Comparison of ENCODE assay signal across 25 mouse cellular contexts in the genomic region with DNA sequence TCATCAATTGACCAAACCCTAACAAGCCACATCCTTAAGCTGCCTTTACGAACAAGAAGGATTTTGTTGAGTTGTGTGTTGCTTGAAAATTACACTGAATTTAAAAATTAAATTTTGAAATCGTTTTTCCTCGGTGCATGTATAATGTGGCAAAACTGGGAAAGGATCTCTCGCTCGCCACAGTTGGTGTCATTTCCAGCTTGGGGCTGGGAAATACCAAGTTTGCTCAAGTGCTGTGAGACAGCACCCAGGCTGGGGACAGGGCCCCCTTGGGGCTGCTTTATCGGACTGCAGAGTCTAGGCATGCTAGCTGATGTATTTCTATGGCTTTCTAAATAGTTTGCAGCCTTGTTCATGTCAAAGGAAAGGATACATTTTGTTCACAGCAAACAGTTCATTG. TPM values are rescaled to one million over a fixed set of nuclear protein-coding genes. Genes with fewer than 3 reads are reported as not detected.
"Had no signal": no experiment of that assay in that cellular context is flagged by ENCODE, and none has a peak within 500 bp of the region (broad histone marks: within the 10 kb centered on the region; RNA-seq: fewer than 3 reads in every experiment).

No protein-coding gene starts in this region.

- H3K4me3 ChIP-seq: gastrocnemius, adult 2 months; heart, adult 2 months; hindbrain, embryonic 10.5 days; hindbrain, embryonic 12.5 days; intestine, embryonic 15.5 days; limb, embryonic 10.5 days; limb, embryonic 12.5 days; liver, embryonic 13.5 days had no signal

- DNase-seq: gastrocnemius, adult 2 months; gastrocnemius, postnatal 10 days; gastrocnemius, postnatal 25 days; heart, adult 2 months; heart, postnatal 10 days; heart, postnatal 4 days; kidney, adult 18-20 months; kidney, adult 8-10 months; kidney, postnatal 10 days; kidney, postnatal 25 days; kidney, postnatal 4 days; layer of hippocampus, adult 9-11 months; liver; liver, embryonic 13.5 days had no signal

- H3K27ac ChIP-seq: gastrocnemius, adult 2 months; heart, adult 2 months; hindbrain, embryonic 10.5 days; hindbrain, embryonic 12.5 days; hindbrain, embryonic 14.5 days; intestine, embryonic 15.5 days; limb, embryonic 10.5 days; limb, embryonic 12.5 days; liver, embryonic 13.5 days had no signal

- ATAC-seq: hindbrain, embryonic 16.5 days; inflammation-experienced regulatory T-cells, adult 6 months; intestine, embryonic 15.5 days; intestine, postnatal 0 days had no signal

RNA-seq across cellular contexts. Expression of a gene that starts 22.3 kb away (rescaled TPM):
- total RNA-seq: granulocyte monocyte progenitor cell, adult 5-6 weeks; heart, postnatal 25 days; heart, postnatal 4 days had no signal
